Mouse (Mus musculus) induced T-regulatory cell, adult 2 months (primary cell): ENCODE results near the gene Galt.
"Not testable (repeated sequence)": the region's sequence is repeated elsewhere in the genome, so short reads cannot be mapped to it uniquely, and the experiment has no call there.

Experiments
- DNase-seq: peaks from one replicate; pipeline ENCODE4 v3.0.0-alpha.2; 2012; ENCODE audit warnings: low read depth

Gene Galt

GRCm38 (mm10) chr4:41775840-41776239 is 20.8 kb downstream of the Galt start:
- DNase-seq: not testable (repeated sequence)

GRCm38 (mm10) chr4:41781271-41781670 is 26.2 kb downstream of the Galt start:
- not testable (repeated sequence) for DNase-seq

GRCm38 (mm10) chr4:41781748-41782485 is 26.9 kb downstream of the Galt start:
- DNase-seq: not testable (repeated sequence)

- not testable (repeated sequence) for DNase-seq
Measured at GRCm38 (mm10) chr4:41782711-41783110, 27.7 kb downstream of the Galt start.

DNA sequence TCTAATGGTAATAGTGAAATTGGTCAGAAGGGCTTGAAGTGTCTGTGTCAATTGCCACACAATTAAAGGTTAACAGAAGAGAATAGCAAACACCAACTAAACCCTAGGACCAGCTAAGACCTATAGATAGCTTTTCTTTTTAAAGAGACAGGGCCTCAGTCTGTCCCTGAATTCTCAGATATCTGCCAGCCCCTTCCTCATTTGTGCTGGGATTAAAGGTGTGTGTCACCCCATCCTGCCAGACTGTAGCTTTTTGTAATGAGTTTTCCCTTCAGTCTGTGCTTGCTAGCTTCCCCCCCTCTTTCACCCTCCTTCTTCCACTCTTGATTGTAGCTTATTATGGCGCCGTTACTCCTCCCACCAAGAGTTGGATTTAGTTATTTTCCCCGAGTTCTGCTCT is 28.2 kb downstream of the Galt start:
- not testable (repeated sequence) for DNase-seq
